Mouse (Mus musculus) cortical plate, adult 2 months (tissue): Measurements from ENCODE around the gene Pcgf2.

ENCODE experiments used
- CTCF ChIP-seq: fragments of 200-500 bp; IDR thresholded peaks from 2 replicates; pipeline ENCODE4 v1.5.1; 2011; ENCODE audit warnings: mild to moderate bottlenecking, control low read depth, low read length; ENCODE audit not compliant: insufficient read depth; ENCODE audit errors: extremely low read depth
- POLR2A ChIP-seq: fragments of 200-500 bp; IDR thresholded peaks from 2 replicates; pipeline ENCODE4 v1.6.1; 2011; ENCODE audit warnings: mild to moderate bottlenecking, low read length, control low read depth; ENCODE audit not compliant: insufficient read depth; ENCODE audit errors: extremely low read depth

- TF ChIP-seq CTCF = no peak
- TF ChIP-seq POLR2A = no peak
These were observed 41.9 kb upstream of the Pcgf2 start for GRCm38 (mm10) chr11:97742157-97742556.
